Mouse (Mus musculus) heart, adult 2 months (tissue): Measurements from ENCODE around the gene Kcnn3.

Source experiments
- CTCF ChIP-seq: fragments of 200-600 bp; IDR thresholded peaks from 2 replicates; pipeline ENCODE4 v1.8.1; 2022; ENCODE audit warnings: antibody characterized with exemption, mild to moderate bottlenecking, moderate library complexity
- POLR2A ChIP-seq: fragments of 200-500 bp; IDR thresholded peaks from 2 replicates; pipeline ENCODE4 v1.6.1; 2011; ENCODE audit warnings: mild to moderate bottlenecking, low read depth, low read length, control low read depth; ENCODE audit not compliant: insufficient read depth

DNA sequence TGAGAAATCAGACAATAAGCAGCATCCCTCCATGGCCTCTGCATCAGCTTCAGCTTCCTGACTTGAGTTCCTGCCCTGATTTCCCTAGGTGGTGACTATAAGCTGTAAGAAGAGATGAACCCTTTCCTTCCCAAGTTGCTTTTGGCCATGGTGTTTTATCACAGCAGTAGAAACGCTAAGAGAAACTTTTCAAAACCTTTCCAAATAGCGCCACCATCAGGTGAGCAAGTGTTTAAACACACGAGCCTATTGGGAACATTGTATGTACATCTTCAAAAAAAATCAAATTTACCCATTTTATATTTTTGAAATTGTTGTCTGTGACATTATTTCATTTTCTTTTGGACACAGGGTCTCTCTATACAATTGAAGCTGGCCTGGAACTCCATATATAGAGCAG is 23.6 kb upstream of the Kcnn3 start:
- 0 out of 2 replicates have a peak, but pooled peaks have one; percentile 11 for TF ChIP-seq CTCF
- no peak for TF ChIP-seq POLR2A
